Mouse (Mus musculus) gastrocnemius, postnatal 4 days (tissue): ENCODE measurements around the gene Mcrip2. TPM values are rescaled to one million over a fixed set of nuclear protein-coding genes. Genes with fewer than 3 reads are reported as not detected.
A peak's percentile ranks its signal among the peaks of the same experiment; 100 is the strongest.

ENCODE experiments used
- DNase-seq, 2 experiments: peaks; one replicate each; pipeline ENCODE4 v3.0.0; 2021 to 2022; ENCODE audit warnings: low spot score in 2 of 2, mixed read lengths in 2 of 2
- total RNA-seq, 2 experiments: library from RNA; stranded (reverse); gene quantifications; 2 replicates each; pipeline ENCODE4 v1.2.3; 2021

Mcrip2 gene
- total RNA-seq, 2 experiments from 2014 or later, result 46.1 to 48.6 TPM

- DNase-seq, result no peak
These were observed 33.3 kb downstream of the Mcrip2 start for GRCm38 (mm10) chr17:25835301-25835700.

DNA sequence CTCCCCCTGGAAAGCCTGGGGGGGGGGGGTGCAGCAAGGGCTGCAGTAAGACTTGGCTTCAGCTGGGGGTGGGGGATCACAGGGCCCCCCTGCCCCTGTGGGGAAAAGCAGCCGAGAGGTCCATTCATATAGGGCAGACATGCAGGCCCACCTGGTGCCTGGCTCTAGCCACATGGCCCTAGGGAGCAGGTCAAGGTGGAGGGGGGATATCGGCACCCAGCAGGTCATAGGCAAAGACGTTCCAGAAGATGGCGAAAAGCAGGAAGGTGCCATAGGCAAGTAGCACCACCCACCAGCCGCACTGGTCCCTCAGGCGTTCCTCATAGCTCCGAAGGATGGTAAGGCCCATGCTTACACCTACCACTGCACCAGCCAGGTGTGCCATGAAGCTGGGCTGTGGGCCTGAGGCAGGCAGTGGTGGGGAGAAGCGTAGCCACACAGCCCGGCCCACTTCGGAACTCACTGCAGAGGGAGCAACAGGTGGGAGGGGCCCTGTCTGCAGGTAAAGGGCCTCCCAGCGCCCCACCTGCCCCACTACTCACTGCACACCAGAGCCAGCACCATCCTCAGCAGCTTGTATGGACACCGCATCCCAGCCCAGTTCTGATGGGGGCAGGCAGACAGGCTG is 33.9 kb downstream of the Mcrip2 start:
- no peak for DNase-seq

- no peak for DNase-seq
These were observed 34.5 kb downstream of the Mcrip2 start for GRCm38 (mm10) chr17:25833961-25834594.

GRCm38 (mm10) chr17:25833291-25833663 is 35.3 kb downstream of the Mcrip2 start, which contains the start of gene Stub1:
Stub1 (minus strand) TSS chr17:25833404.
- peak; percentile 82 to 91 for DNase-seq

- peak; percentile 96 to 100 for DNase-seq
These were observed 35.9 kb downstream of the Mcrip2 start for GRCm38 (mm10) chr17:25832436-25833290.

DNA sequence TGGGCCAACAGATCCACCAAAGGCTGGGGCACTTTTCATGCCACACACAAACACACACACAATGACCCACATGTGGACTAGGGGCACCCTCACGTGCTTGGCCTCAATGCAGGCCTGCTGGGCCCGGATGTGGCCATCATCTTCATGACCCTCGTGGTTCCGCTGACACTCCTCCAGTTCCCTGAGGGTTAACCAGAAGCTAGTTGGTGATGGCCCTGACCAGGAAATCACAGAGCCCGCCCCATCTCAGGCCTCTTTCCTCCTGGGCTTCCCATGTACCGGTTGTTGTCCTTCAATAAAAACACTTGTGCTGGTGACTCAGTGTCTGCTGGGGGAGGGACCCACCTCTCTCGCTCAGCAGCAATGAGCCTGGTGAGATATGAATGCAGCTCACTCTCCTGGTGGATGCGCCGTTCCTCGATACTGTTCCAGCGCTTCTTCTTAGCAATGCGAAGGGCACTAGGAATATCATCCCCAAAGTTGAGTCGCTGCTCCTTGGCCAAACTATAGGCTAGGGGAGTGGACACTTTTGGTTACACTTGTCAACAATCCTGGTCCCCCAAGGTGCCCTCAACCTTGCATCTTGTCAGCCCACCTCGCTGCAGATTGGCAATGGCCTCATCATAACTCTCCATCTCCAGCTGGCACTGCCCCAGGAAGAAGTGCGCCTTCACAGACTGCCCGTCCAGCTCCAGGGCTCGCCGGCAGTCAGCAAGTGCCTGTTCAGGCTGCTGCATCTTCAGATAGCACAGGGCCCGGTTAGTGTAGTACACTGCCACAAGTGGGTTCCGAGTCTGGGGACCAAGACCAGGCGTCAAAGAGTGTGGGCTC is 36.9 kb downstream of the Mcrip2 start:
- DNase-seq, result no peak

- no peak for DNase-seq
These were observed 37.6 kb downstream of the Mcrip2 start for GRCm38 (mm10) chr17:25830806-25831431.

DNA sequence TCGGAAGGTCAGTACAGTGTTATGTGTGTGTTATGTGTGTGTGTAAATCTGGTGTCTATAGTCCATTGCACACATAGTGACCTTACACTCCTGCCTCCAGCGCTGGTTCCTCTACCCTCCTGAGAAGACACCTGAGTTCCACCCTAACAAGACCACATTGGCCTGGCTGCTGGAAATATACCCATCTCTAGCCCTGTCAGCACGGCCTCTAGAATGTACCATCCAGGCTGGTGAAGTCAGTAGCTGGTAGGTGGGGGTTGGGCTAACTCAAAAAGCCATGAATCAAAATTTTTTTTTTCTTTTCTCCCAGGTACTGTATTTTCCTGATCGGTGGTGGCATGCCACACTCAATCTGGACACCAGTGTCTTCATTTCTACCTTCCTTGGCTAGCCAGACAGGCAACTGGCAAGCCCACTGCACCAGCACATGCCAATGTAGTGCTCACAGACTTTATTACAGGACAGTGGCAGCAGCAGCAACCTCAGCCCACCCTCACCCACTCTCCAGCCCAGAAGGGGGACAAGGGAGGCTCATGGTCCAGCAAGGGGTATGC is 38.3 kb downstream of the Mcrip2 start:
- DNase-seq, result no peak

DNA sequence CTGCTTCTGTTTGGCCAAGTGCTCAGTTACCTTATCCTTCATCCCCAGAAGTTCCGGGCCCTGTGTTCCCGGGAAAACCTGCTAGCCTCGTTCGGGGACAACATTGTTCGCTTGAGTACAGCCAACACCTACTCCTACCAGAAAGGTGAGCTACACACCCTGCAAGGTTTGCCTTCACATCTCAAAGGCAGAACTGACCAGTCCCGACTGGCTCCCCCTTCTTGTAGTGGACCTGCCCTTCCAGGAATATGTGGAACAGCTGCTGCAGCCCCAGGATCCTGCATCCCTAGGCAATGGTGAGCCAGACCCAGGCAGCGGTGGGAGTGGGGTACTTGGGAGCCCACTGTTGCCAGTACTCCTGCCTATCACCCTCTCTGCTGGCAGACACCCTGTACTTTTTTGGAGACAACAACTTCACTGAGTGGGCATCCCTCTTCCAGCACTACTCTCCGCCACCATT is 39.0 kb downstream of the Mcrip2 start:
- no peak for DNase-seq

GRCm38 (mm10) chr17:25828712-25829557 is 39.6 kb downstream of the Mcrip2 start, which contains the start of gene Jmjd8:
Jmjd8 (plus strand) TSS chr17:25828867.
- DNase-seq, result peak in 1 of 2 experiments; percentile 72

DNA sequence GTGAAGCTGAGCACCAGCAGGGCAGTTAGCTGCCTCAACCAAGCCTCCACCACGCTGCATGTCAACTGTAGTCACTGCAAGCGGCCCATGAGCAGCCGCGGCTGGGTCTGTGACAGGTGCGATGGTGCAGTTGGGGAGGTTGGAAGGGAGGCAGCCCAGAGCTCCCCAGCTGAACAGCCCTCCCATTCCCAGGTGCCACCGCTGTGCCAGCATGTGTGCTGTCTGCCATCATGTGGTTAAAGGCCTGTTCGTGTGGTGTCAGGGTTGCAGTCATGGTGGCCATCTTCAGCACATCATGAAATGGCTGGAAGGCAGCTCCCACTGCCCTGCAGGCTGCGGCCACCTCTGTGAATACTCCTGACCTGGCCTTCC is 40.4 kb downstream of the Mcrip2 start:
- DNase-seq, result no peak

GRCm38 (mm10) chr17:25827546-25828222 is 40.9 kb downstream of the Mcrip2 start:
- no peak for DNase-seq

DNA sequence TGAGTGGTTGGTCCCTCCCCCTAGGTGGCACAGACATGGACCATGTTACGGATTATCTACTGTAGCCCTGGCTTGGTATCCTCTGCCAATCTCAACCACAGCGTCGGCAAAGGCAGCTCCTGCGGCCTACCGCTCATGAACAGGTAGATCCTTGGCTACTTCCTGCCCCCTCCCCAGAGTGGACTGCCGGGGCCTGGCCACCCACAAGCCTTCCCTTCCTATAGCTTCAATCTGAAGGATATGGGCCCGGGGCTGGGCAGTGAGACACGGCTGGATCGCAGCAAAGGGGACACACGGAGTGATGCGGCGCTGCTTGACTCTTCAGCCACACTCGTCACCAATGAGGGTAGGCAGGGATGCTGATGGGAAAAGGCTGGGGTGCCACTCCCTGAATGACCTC is 41.6 kb downstream of the Mcrip2 start:
- DNase-seq, result no peak

DNA sequence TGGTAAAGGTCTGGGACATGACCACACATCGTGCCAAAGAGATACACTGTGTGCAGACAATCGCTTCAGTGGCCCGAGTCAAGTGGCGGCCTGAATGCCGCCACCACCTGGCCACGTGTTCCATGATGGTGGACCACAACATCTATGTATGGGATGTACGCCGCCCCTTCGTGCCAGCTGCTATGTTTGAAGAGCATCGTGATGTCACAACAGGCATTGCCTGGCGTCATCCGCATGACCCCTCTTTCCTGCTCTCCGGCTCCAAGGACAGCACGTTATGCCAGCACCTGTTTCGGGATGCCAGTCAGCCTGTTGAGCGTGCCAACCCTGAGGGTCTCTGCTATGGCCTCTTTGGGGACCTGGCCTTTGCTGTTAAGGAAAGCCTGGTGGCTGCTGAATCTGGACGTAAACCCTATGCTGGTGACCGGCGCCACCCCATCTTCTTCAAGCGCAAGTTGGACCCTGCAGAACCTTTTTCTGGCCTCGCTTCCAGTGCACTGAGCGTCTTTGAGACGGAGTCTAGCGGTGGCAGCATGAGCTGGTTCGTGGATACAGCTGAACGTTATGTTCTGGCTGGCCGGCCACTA is 42.5 kb downstream of the Mcrip2 start:
- DNase-seq, result no peak

- no peak for DNase-seq
These were observed 43.3 kb downstream of the Mcrip2 start for GRCm38 (mm10) chr17:25825311-25825710.

GRCm38 (mm10) chr17:25824362-25825142 is 44.0 kb downstream of the Mcrip2 start:
- DNase-seq, result no peak

- peak in 1 of 2 experiments; percentile 65 for DNase-seq
These were observed 45.1 kb downstream of the Mcrip2 start, which contains the start of gene Wdr24 for GRCm38 (mm10) chr17:25823452-25823851. Wdr24 (plus strand) TSS chr17:25823627.
